Mouse (Mus musculus) bone marrow, adult 2 months (tissue): ENCODE data around the gene Repin1. TPM values are rescaled to one million over a fixed set of nuclear protein-coding genes. Genes with fewer than 3 reads are reported as not detected.

Experiments used
- H3K27ac ChIP-seq: fragments of 200-500 bp; 2 replicates; pipeline ENCODE4 v1.5.1; 2012; ENCODE audit warnings: low read depth, mild to moderate bottlenecking, control low read depth, inconsistent platforms, low read length; ENCODE audit not compliant: control insufficient read depth, poor library complexity, insufficient read depth
- H3K4me1 ChIP-seq: fragments of 200-500 bp; 2 replicates; pipeline ENCODE4 v1.6.1; 2011; ENCODE audit warnings: low read length; ENCODE audit not compliant: control insufficient read depth, insufficient read depth
- H3K4me3 ChIP-seq: fragments of 200-500 bp; replicated peaks from 2 replicates; pipeline ENCODE3; 2011; ENCODE audit warnings: mild to moderate bottlenecking, low read depth, low read length, control low read depth; ENCODE audit not compliant: control insufficient read depth
- CTCF ChIP-seq: fragments of 200-500 bp; IDR thresholded peaks from 2 replicates; pipeline ENCODE4 v1.5.1; 2011; ENCODE audit warnings: low read length, control low read depth; ENCODE audit not compliant: control insufficient read depth, insufficient read depth
- POLR2A ChIP-seq: fragments of 200-500 bp; IDR thresholded peaks from 2 replicates; pipeline ENCODE4 v1.6.1; 2011; ENCODE audit warnings: low read depth, mild to moderate bottlenecking, control low read depth, low read length, borderline replicate concordance; ENCODE audit not compliant: control insufficient read depth
- WGBS: fragments of 180-500 bp; shearing (Covaris S2); methylation state at CpG from one replicate; pipeline ENCODE4 v1.1.7; 2018; 5-methylcytosine and 5-hydroxymethylcytosine counted together
- polyA plus RNA-seq: library from polyadenylated mRNA; stranded (reverse); fragments of >200 nt; gene quantifications from 2 replicates; pipeline ENCODE4 v1.2.4, GENCODE M21; 2011; ENCODE audit warnings: low replicate concordance; ENCODE audit not compliant: missing spikeins, insufficient read depth, insufficient read length

Gene Repin1
- polyA plus RNA-seq, 1 experiment: 5.5 TPM

DNA sequence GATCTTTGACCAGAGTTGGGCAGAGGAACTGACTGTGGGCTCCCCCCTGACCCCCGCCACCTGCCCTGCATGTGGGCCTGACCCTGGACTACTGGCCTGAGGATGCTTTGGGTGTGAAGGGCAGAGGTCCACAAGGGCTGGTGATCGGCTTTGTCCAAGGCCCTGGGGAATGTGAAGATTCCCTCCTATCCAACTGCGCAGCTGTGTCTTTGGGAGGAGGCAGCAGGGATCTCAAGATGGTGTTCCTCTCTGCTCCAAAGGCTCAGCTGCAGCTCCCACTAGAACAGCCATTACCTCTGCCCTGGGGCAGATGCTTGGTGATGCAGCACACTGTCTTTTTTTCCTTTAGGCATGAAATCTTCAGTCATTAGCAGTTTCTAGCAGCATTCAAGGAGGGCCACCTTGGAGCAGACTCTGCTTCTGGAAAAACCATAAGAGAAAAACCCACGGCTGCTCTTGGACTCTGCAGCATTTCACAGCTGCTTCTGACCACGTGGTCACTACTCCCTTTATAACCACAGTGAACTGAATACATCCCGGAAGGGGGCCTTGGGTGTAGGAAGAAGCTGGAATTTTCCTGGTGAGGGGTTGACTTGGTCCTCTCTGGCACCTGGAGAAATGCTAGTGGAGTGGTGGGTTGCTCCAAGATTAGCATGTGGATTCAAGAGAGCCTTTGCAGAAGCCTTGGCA, 44.3 kb downstream of the Repin1 start:
- Histone ChIP-seq H3K4me1 (no peaks in the 10 kb centered on the region), H3K4me3 (no peak overlapping the region), H3K27ac (no peak overlapping the region)
- WGBS: 70% methylated on average over 6 of the region's 6 CpGs
- no peak for TF ChIP-seq CTCF
- no peak for TF ChIP-seq POLR2A

GRCm38 (mm10) chr6:48638553-48638952, 44.9 kb downstream of the Repin1 start:
- TF ChIP-seq CTCF (no peak), POLR2A (no peak)
- H3K4me1 ChIP-seq: no peaks in the 10 kb centered on the region
- no peak overlapping the region for H3K4me3 ChIP-seq
- no peak overlapping the region for H3K27ac ChIP-seq
- 73% methylated on average over 2 of the region's 2 CpGs for WGBS

GRCm38 (mm10) chr6:48641391-48641790, 47.7 kb downstream of the Repin1 start:
- TF ChIP-seq POLR2A (no peak), CTCF (no peak)
- Histone ChIP-seq H3K4me3 (no peak overlapping the region), H3K4me1 (no peaks in the 10 kb centered on the region), H3K27ac (no peak overlapping the region)
- 68% methylated on average over 6 of the region's 6 CpGs for WGBS

DNA sequence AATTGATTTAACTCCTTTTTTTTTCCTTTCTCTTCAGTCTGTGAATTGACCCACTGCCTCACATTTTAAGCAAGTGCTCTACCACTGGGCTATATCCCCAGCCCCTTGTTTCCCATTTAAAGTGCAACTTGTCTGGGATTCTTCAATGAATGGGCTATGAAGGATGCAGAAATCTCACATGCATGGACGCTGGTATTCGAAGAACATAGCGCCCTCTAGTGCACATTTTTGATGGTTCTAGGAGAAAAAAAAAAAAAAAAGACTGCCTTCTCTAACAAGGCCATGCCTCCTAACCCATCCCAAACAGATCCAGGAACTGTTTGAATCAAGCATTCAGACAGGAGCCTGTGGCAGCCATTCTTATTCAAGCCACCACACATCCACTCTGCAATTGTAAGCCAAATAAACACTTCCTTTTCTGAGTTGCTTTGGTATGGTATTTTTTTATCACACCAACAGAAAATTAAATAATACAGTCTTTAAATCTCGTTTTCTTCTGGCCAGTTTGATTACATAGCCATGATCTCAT, 49.1 kb downstream of the Repin1 start:
- Histone ChIP-seq H3K4me1 (no peaks in the 10 kb centered on the region), H3K27ac (no peak overlapping the region), H3K4me3 (no peak overlapping the region)
- TF ChIP-seq POLR2A (no peak), CTCF (no peak)
- WGBS: 16% methylated on average over 4 of the region's 4 CpGs

DNA sequence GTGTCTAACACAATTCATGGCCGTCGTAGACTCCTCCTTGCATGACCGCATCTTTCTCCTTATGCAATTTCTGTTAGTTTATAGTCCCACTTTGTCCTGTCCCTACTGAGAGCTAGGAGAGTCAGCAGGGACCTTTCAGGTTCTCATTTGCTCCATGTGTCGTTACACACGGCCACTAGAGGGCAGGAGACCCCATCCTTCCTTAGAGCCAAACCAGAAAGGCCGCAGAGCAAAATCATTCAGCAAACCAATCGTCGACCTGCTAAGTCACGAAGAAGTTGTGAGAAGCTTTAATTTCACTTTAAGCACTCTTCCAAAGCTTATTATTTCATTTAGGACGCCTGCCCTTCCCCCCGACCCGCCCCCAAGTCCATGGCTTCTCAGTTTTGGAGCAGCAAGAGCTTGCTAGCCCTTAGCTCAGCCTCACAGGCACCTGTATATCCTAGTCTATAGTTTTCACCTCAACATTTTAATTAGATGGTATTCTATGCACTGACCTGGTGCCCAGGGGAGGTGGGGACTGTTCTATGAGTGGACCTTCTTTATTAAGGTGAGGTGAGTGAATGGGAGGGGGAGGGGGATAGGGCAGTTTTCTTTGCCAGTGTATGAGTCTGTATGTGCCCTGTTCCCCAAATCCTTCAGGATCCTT, 52.1 kb downstream of the Repin1 start:
- Histone ChIP-seq H3K27ac (no peak overlapping the region), H3K4me1 (no peaks in the 10 kb centered on the region; the same call in 1 of the 2 replicates), H3K4me3 (no peak overlapping the region)
- TF ChIP-seq POLR2A (no peak), CTCF (peak; percentile 87)
- WGBS: 4% methylated on average over 12 of the region's 12 CpGs

DNA sequence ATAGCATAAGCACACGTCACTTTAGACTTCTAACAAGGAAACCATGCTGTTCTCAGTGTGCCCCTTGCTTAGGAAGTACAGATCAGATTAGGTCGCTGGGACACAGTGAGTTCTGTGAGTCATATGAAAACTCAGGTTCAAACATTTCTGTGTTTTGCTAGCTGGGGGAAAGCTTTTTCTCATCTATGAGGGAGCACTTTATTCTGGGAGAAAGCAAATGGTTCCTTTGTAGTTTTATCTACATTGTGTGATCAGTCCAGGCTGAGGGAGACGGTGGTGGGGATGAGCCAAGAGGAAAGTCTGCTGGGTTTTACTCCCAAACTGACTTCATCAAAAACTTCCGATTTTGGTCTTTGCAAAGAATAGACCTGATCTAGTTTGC, 52.6 kb downstream of the Repin1 start:
- Histone ChIP-seq H3K4me3 (no peak overlapping the region), H3K4me1 (no peaks in the 10 kb centered on the region; the same call in 1 of the 2 replicates), H3K27ac (no peak overlapping the region)
- 66% methylated on average over 4 of the region's 4 CpGs for WGBS
- no peak for TF ChIP-seq CTCF
- no peak for TF ChIP-seq POLR2A

- H3K4me1 ChIP-seq: no peaks in the 10 kb centered on the region; the same call in 1 of the 2 replicates
- peak within 1 kb of the TSS; percentile 55 for H3K4me3 ChIP-seq
- H3K27ac ChIP-seq: peak within 1 kb of the TSS; percentile 61; the same call in 1 of the 2 replicates
- TF ChIP-seq POLR2A: no peak
- TF ChIP-seq CTCF: peak; percentile 83
- WGBS: 6% methylated on average over 3 of the region's 3 CpGs
These were observed 53.3 kb downstream of the Repin1 start, which contains the start of gene Gimap8 for GRCm38 (mm10) chr6:48646995-48647394. TSS of gene Gimap8 (plus strand) at chr6:48647234.

- no peaks in the 10 kb centered on the region; the same call in 1 of the 2 replicates for H3K4me1 ChIP-seq
- peak overlapping the region; percentile 52 for H3K4me3 ChIP-seq
- WGBS: 45% methylated on average over 2 of the region's 2 CpGs
- peak overlapping the region; percentile 61; the same call in 1 of the 2 replicates for H3K27ac ChIP-seq
- TF ChIP-seq CTCF (no peak), POLR2A (no peak)
These were observed 53.9 kb downstream of the Repin1 start for GRCm38 (mm10) chr6:48647611-48648010.

Other genes with a start within 250 kb of the Repin1 start
- 1.7 and 5.7 TPM in 2 replicates for gene Krba1, start 198.3 kb upstream of the Repin1 start, polyA plus RNA-seq
- gene Zfp467, start 148.1 kb upstream of the Repin1 start, polyA plus RNA-seq: 3.2 and 9.0 TPM in 2 replicates
- 0.25 and 0.27 TPM in 2 replicates for gene Sspo, start 145.7 kb upstream of the Repin1 start, polyA plus RNA-seq
- 2.2 TPM in 1 of 2 replicates, not detected in the other for gene Atp6v0e2, start 56.3 kb upstream of the Repin1 start, polyA plus RNA-seq
- gene Lrrc61, start 39.1 kb upstream of the Repin1 start, polyA plus RNA-seq: 2.2 and 4.9 TPM in 2 replicates
- 6.9 and 9.2 TPM in 2 replicates for gene Rarres2, start 21.1 kb upstream of the Repin1 start, polyA plus RNA-seq
- not detected in 2 replicates for gene Gm45021, start 4.3 kb upstream of the Repin1 start, polyA plus RNA-seq
- gene Gm44965, start 58 bp downstream of the Repin1 start, polyA plus RNA-seq: not detected in 2 replicates
- gene Zfp775, start 8.2 kb downstream of the Repin1 start, polyA plus RNA-seq: 0.40 and 1.1 TPM in 2 replicates
- 1.2 TPM in 1 of 2 replicates, not detected in the other for gene AI854703, start 32.9 kb downstream of the Repin1 start, polyA plus RNA-seq
- gene Gimap8, start 53.4 kb downstream of the Repin1 start, polyA plus RNA-seq: 8.3 and 15.1 TPM in 2 replicates
- gene Gimap9, start 82.2 kb downstream of the Repin1 start, polyA plus RNA-seq: 13.5 and 26.0 TPM in 2 replicates
- 20.7 and 41.0 TPM in 2 replicates for gene Gimap4, start 90.7 kb downstream of the Repin1 start, polyA plus RNA-seq
- gene Gimap6, start 114.3 kb downstream of the Repin1 start, polyA plus RNA-seq: 45.1 and 77.9 TPM in 2 replicates
- gene Gm28053, start 124.7 kb downstream of the Repin1 start, polyA plus RNA-seq: 15.2 TPM in 1 of 2 replicates, not detected in the other
- gene Gimap7, start 124.7 kb downstream of the Repin1 start, polyA plus RNA-seq: 3.6 and 5.2 TPM in 2 replicates
- gene Gimap1, start 145.2 kb downstream of the Repin1 start, polyA plus RNA-seq: 19.3 and 26.4 TPM in 2 replicates
- 4.7 and 7.9 TPM in 2 replicates for gene Gimap5, start 152.3 kb downstream of the Repin1 start, polyA plus RNA-seq
- gene Gimap3, start 177.0 kb downstream of the Repin1 start, polyA plus RNA-seq: 15.3 and 36.7 TPM in 2 replicates
- 17.9 and 24.6 TPM in 2 replicates for gene Tmem176a, start 247.0 kb downstream of the Repin1 start, polyA plus RNA-seq
- 17.2 and 26.5 TPM in 2 replicates for gene Tmem176b, start 247.6 kb downstream of the Repin1 start, polyA plus RNA-seq